Mouse (Mus musculus): ENCODE data around the gene Mafk.

Gene Mafk

GRCm38 (mm10) chr5:139817292-139817691, 26.0 kb downstream of the Mafk start:
- peak; percentile 31 for DNase-seq (ENCODE audit: low read depth, low spot score)

DNA sequence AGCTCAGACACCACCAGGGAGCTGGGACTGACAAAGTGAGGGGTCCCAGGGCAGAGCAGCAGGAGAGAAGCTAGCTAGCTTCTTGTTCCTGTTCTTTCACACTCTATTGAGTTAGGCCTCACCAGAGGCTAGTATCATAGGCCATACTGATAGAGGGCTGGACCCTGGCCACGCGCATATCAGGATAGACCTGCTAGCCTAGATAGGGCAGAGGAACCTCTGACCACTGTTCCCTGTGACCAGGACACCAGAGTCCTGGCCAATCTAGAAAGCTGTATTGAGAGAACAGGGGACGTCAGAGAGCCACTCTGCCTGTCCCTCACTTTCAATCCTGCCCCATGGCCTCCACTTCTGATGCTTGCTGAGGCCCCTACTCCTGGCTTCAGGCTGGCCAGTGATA, 26.7 kb downstream of the Mafk start:
- no peak for DNase-seq (ENCODE audit: low read depth, low spot score)

- DNase-seq (ENCODE audit: low read depth, low spot score), result peak; percentile 79
These were observed 27.5 kb downstream of the Mafk start for GRCm38 (mm10) chr5:139818801-139819200.

DNA sequence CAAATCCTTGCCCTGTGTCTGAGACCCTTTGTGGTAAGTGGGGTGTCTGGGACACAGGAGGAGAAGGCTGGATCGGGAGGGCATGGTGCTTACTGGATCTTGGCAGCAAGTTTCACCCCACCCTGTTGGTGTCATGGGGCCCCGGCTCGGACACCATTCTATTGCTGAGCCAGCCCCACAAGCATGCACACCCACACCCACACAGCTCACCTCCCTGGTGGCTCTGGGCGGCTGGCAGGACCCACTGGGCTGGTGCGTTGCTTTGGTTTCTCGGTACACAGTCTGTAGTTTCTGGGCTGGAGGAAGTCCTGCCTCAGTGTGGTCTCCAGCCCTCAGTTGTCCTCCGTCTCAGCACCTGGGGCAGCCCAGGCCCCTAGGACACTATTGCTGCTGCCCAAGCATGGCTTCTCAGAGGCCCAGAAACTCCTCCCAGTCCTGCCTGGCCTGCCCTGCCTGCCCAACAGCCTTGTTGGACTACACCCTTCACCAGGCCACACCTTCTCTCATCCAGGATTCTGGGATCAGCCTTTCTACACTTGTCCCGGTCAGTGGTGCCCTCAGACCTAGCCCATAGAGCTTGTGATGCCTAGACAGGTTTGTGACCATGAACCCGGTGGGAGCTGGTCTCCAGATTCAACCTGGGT, 28.3 kb downstream of the Mafk start, which contains the start of gene Tmem184a:
Tmem184a (minus strand) TSS at position 380 of the 644 bp plus-strand sequence.
- DNase-seq (ENCODE audit: low read depth, low spot score), result no peak

DNA sequence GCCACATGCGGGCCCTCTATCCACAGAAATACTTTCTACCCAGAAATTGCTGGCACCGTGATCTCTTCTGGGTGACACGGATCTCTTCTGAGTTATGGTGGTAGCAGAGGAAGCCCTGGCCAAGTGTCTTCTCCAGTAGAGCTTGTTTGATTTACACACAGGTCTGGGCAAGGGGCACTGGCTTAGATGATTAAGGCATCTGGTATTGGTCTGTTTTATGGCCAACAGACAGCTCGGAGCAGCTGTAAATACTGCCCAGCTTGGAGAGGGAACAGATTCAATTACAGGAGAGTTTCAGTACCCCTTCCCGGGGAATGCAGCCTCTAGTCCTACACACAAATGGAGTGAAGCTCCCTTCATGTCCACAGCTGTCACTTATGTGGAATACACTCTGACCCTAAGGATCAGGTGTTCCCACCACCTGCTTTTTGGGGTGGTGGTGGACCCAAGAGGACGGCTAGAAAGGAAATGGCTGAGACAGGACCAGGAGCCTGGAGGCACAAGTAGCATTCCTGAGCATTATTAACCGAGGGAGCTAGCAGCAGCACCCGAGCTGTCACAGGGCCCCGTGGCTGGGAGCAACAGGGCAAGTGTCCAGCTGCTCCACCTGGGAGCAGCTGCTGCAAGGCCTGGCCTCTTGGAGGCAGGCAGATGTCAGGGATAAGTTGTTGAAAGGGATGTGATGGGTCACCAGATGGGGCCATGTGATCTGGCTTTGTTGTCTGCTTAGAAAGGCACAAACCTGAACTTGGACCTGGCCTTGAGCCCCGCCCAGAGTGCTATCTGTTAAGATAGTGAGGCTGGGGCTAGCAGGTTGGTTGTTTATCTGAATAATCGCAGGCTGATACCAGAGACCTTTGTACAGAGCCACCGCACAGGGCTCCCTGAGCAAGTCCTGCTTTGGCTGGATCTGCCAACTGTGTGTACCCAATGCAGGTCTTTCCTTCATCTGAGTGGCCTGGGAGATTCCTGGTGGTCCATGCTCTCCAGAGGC, 30.4 kb downstream of the Mafk start:
- DNase-seq (ENCODE audit: low read depth, low spot score), result no peak

DNA sequence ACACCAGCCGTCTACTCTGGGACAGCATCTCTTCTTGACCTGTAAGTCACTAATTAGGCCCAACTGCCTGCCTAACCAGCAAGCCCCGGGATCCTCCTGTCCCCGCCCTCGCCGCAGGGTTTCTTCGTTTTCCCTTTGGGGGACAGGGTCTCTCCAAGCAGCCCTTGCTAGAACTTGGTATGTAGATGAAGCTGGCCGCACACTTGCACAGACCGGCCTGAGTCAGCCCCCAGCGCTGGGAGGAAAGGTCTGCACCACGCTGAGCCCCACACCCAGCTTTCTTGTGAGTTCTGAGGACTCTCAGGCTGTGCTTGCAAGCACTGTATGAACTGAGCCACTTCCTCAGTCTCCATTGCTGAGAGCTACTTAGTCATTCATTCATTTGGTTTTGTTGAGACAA, 33.2 kb downstream of the Mafk start:
- no peak for DNase-seq (ENCODE audit: low read depth, low spot score)

DNA sequence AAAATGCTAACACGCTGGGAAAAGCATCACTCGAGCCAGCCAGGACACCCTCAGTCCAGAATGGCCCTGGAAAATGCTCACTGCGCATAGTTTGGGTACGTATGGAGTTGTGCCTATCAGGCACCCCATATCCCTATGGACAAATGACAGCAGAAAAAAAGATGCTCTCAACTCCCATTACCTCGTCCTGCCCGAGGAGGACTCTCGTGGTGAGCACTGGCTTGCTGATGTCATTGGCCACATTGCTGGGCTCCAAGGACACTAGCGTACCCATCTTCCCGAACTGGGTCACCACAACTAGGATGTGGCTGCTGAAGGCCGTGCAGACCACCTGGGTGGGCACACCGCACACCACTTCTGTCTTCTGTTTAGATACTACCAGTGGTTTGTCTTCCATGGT, 34.6 kb downstream of the Mafk start:
- DNase-seq (ENCODE audit: low read depth, low spot score), result peak; percentile 21

GRCm38 (mm10) chr5:139826357-139827055, 35.2 kb downstream of the Mafk start, which contains the start of the genes Gm26938 and Psmg3:
Gm26938 (minus strand) TSS chr5:139826407.
Psmg3 (minus strand) TSS chr5:139826885.
- DNase-seq (ENCODE audit: low read depth, low spot score), result peak; percentile 94

DNA sequence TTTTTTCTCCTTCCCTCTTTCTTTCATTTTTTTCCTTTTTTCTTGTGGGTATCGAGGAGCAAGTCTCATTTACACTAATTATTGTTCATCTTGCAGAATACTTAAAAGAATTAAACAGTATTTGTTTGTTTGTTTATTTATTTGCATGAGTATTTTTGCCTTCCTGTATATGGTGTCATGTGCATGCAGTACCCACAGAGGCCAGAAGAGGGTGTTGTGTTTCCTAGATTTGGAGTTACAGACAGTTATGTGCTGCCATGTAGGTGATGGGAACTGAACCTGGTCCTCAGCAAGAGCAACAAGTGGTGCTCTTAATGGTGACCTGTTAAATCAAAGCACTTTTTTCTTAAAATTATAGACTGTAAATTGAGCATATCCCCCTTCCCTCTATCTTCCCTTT, 36.3 kb downstream of the Mafk start:
- DNase-seq (ENCODE audit: low read depth, low spot score), result peak; percentile 61

DNA sequence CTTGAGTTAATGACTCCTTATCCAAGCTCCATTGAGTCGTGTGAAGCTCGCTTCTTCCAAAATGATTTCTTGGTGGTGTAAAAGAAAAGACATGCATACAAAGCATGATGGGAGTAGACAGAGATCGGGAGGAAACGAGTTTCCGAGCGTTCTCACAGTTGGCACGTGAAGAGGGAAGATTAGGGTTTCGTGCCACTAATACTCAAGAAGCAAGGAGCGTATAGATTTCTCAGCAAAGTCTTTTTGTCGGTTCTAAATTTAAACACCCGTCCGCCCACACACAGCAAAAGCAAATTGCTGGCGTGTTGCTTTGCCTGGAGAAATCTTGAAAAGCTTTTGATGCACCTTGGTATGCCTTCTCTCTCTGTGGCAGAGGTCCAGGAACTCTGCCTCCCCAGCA, 38.1 kb downstream of the Mafk start:
- DNase-seq (ENCODE audit: low read depth, low spot score), result no peak

DNA sequence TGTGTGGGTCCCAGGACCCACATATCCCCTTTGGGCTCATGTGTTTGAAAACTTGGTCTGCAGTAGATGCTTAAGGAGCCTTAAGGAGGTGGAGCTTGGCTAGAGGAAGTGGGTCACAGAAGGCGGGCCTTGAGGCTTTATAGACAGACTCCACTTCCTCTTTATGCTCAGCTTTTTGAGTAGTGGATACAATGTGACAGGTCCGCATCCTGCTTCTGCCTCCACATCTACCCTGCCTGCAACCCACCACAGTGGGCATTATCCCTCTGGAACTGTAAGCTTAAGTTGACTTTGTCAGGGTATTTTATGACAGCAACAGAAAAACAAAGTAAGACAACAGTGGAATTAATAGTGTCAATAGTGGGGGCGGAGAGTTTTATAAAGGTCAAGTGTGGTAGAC, 39.4 kb downstream of the Mafk start:
- peak; percentile 35 for DNase-seq (ENCODE audit: low read depth, low spot score)

- no peak for DNase-seq (ENCODE audit: low read depth, low spot score)
These were observed 40.8 kb downstream of the Mafk start for GRCm38 (mm10) chr5:139832125-139832524.

DNA sequence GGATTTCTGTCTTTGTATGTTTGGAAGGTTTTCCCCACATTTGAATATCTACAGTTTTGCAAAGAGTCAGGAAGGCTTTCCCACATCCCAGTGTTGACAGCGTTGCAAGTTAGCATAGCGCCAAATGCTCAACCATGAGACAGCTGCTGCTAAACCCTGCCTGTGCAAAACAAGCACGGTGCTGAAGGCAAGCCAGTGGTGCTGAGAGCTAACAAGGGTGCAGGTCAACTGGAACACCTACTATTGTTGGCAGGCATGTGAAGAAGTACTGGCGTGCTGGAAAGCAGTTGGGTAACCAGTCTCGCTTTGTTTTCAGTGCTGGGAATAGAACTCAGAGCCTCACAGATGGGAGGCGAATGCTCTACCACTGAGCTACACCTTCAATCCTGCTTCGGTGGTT, 44.4 kb downstream of the Mafk start:
- DNase-seq (ENCODE audit: low read depth, low spot score), result no peak

GRCm38 (mm10) chr5:139838476-139838892, 47.2 kb downstream of the Mafk start:
- peak; percentile 85 for DNase-seq (ENCODE audit: low read depth, low spot score)

DNA sequence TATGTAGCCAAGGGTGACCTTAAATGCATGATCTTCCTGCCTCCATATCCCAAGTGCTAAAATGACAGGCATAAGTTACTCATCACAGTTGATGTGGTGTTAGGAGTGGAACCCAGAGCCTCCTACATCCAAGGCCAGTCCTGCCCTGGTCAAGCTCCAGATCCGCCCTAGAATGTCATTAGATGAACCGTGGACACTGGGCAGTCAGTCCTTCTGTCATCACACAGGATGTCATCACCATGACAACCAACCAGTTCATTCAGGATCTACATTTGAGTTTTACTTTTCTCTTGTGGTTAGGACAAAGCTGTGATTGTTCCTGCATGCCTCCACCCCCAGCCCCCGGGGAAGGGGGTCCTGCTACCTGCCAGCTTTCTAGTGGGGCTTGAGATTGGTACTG, 47.8 kb downstream of the Mafk start:
- DNase-seq (ENCODE audit: low read depth, low spot score), result peak; percentile 35

DNA sequence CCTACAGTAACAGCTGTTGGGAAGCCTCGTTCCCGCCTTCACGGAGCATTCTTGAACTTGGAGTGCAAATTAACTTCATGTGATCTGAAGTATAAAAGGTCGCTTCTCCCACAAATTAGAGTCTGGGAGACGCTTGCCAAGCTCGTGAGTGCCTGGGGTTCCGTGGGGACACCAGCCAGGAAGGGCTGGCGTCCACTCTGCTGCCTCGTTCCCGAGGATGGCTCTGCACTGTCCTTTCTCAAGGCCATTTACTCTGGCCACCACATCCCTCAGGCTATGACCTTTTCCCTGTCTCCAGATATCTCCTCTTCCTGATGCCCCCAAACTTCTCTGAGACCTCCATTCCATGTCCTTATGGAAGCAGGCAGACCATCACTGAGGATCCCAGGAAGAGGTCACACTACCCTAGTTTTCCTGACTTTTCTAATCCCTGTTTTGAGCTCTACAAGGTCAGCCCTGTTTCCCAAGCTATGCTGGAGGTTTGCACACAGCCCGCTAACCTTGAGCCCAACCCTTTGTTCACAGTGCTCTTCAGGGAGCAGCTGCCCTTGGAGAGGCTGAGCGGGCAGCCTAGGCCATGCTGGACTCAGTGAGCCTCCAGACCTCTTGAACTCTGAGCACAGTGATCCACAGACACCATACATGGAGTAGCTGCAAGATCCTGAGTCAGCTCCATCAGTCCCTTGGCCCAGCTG, 58.5 kb downstream of the Mafk start:
- DNase-seq (ENCODE audit: low read depth, low spot score), result no peak
